Mouse (Mus musculus): ENCODE results near the gene Nebl. TPM values are rescaled to one million over a fixed set of nuclear protein-coding genes. Genes with fewer than 3 reads are reported as not detected.

Gene Nebl
- polyA plus RNA-seq, 1 experiment from 2014 or later: 5.4 TPM

GRCm38 (mm10) chr2:17531355-17532105, 199.7 kb downstream of the Nebl start:
- no peak overlapping the region for H3K4me3 ChIP-seq (replicated peaks)
- ATAC-seq: no peak
- WGBS: 93% methylated on average over 12 of the region's 12 CpGs
- H3K4me1 ChIP-seq (replicated peaks): no peaks in the 10 kb centered on the region
- H3K36me3 ChIP-seq: no peaks in the 10 kb centered on the region
- no peak overlapping the region for H3K9ac ChIP-seq (replicated peaks)
- H3K27ac ChIP-seq: no peak overlapping the region
- no peaks in the 10 kb centered on the region for H3K9me3 ChIP-seq
- H3K4me2 ChIP-seq (replicated peaks): no peak overlapping the region
- H3K27me3 ChIP-seq: no peaks in the 10 kb centered on the region

- H3K9me3 ChIP-seq: no peaks in the 10 kb centered on the region
- no peaks in the 10 kb centered on the region for H3K27me3 ChIP-seq
- H3K4me3 ChIP-seq (replicated peaks): no peak overlapping the region
- no peak overlapping the region for H3K9ac ChIP-seq (replicated peaks)
- H3K36me3 ChIP-seq: no peaks in the 10 kb centered on the region
- no peak overlapping the region for H3K4me2 ChIP-seq (replicated peaks)
- H3K4me1 ChIP-seq (replicated peaks): peaks cover 22% of the 10 kb centered on the region
- WGBS: 80% methylated on average over 5 of the region's 5 CpGs
- no peak for ATAC-seq
- H3K27ac ChIP-seq: no peak overlapping the region
Measured at GRCm38 (mm10) chr2:17525739-17526526, 205.3 kb downstream of the Nebl start.

GRCm38 (mm10) chr2:17525211-17525610, 206.1 kb downstream of the Nebl start:
- Histone ChIP-seq H3K27me3 (no peaks in the 10 kb centered on the region), H3K9ac (replicated peaks) (no peak overlapping the region), H3K4me3 (replicated peaks) (no peak overlapping the region), H3K9me3 (no peaks in the 10 kb centered on the region), H3K36me3 (no peaks in the 10 kb centered on the region), H3K4me2 (replicated peaks) (no peak overlapping the region), H3K4me1 (replicated peaks) (peaks cover 22% of the 10 kb centered on the region), H3K27ac (no peak overlapping the region)
- peak; percentile 77 for ATAC-seq
- WGBS: 38% methylated on average over 4 of the region's 4 CpGs

GRCm38 (mm10) chr2:17524205-17524978, 206.9 kb downstream of the Nebl start:
- H3K4me3 ChIP-seq (replicated peaks): no peak overlapping the region
- H3K4me2 ChIP-seq (replicated peaks): no peak overlapping the region
- H3K36me3 ChIP-seq: no peaks in the 10 kb centered on the region
- WGBS: 34% methylated on average over 10 of the region's 10 CpGs
- H3K27ac ChIP-seq: no peak overlapping the region
- no peaks in the 10 kb centered on the region for H3K27me3 ChIP-seq
- 0 out of 2 replicates have a peak, but pooled peaks have one; percentile 14 for ATAC-seq
- no peak overlapping the region for H3K9ac ChIP-seq (replicated peaks)
- H3K9me3 ChIP-seq: no peaks in the 10 kb centered on the region
- H3K4me1 ChIP-seq (replicated peaks): peaks cover 22% of the 10 kb centered on the region

GRCm38 (mm10) chr2:17523791-17524190, 207.5 kb downstream of the Nebl start:
- Histone ChIP-seq H3K36me3 (no peaks in the 10 kb centered on the region), H3K9ac (replicated peaks) (no peak overlapping the region), H3K4me3 (replicated peaks) (no peak overlapping the region), H3K4me2 (replicated peaks) (no peak overlapping the region), H3K9me3 (no peaks in the 10 kb centered on the region), H3K4me1 (replicated peaks) (peaks cover 22% of the 10 kb centered on the region), H3K27me3 (no peaks in the 10 kb centered on the region), H3K27ac (no peak overlapping the region)
- no peak for ATAC-seq
- 52% methylated on average over 4 of the region's 4 CpGs for WGBS

- no peak overlapping the region for H3K9ac ChIP-seq (replicated peaks)
- ATAC-seq: no peak
Measured at GRCm38 (mm10) chr2:17515686-17516085, 215.6 kb downstream of the Nebl start.

GRCm38 (mm10) chr2:17514765-17515164, 216.5 kb downstream of the Nebl start:
- no peak overlapping the region for H3K27ac ChIP-seq

More at GRCm38 (mm10) chr2:17515686-17516085, 215.6 kb downstream of the Nebl start:
- no peaks in the 10 kb centered on the region for H3K36me3 ChIP-seq
- H3K27me3 ChIP-seq: no peaks in the 10 kb centered on the region
- no peak overlapping the region for H3K4me3 ChIP-seq (replicated peaks)
- H3K4me2 ChIP-seq (replicated peaks): no peak overlapping the region
- no peaks in the 10 kb centered on the region for H3K9me3 ChIP-seq
- WGBS: 90% methylated on average over 2 of the region's 2 CpGs
- H3K27ac ChIP-seq: no peak overlapping the region
- H3K4me1 ChIP-seq (replicated peaks): peaks cover 12% of the 10 kb centered on the region

GRCm38 (mm10) chr2:17509942-17510341, 221.3 kb downstream of the Nebl start:
- H3K27ac ChIP-seq: no peak overlapping the region
- H3K9ac ChIP-seq (replicated peaks): no peak overlapping the region

More at GRCm38 (mm10) chr2:17514765-17515164, 216.5 kb downstream of the Nebl start:
- Histone ChIP-seq H3K27me3 (no peaks in the 10 kb centered on the region), H3K9me3 (no peaks in the 10 kb centered on the region), H3K36me3 (no peaks in the 10 kb centered on the region), H3K4me1 (replicated peaks) (peaks cover 12% of the 10 kb centered on the region), H3K9ac (replicated peaks) (no peak overlapping the region), H3K4me3 (replicated peaks) (no peak overlapping the region), H3K4me2 (replicated peaks) (peak overlapping the region; percentile 39)
- 43% methylated on average over 12 of the region's 12 CpGs for WGBS
- ATAC-seq: no peak

GRCm38 (mm10) chr2:17507362-17507761, 223.9 kb downstream of the Nebl start:
- no peak for ATAC-seq
- H3K36me3 ChIP-seq: no peaks in the 10 kb centered on the region
- no peaks in the 10 kb centered on the region for H3K4me1 ChIP-seq (replicated peaks)
- H3K4me3 ChIP-seq (replicated peaks): no peak overlapping the region
- H3K27me3 ChIP-seq: no peaks in the 10 kb centered on the region
- H3K9me3 ChIP-seq: no peaks in the 10 kb centered on the region
- H3K4me2 ChIP-seq (replicated peaks): no peak overlapping the region
- H3K27ac ChIP-seq: no peak overlapping the region
- H3K9ac ChIP-seq (replicated peaks): no peak overlapping the region
- WGBS: 79% methylated on average over 2 of the region's 2 CpGs

More at GRCm38 (mm10) chr2:17509942-17510341, 221.3 kb downstream of the Nebl start:
- 54% methylated on average over 1 of the region's 1 CpGs for WGBS
- no peak overlapping the region for H3K4me3 ChIP-seq (replicated peaks)
- no peak overlapping the region for H3K4me2 ChIP-seq (replicated peaks)
- H3K36me3 ChIP-seq: no peaks in the 10 kb centered on the region
- H3K4me1 ChIP-seq (replicated peaks): peaks cover 11% of the 10 kb centered on the region
- ATAC-seq: no peak
- H3K9me3 ChIP-seq: no peaks in the 10 kb centered on the region
- H3K27me3 ChIP-seq: no peaks in the 10 kb centered on the region

GRCm38 (mm10) chr2:17504115-17504774, 227.0 kb downstream of the Nebl start:
- 89% methylated on average over 6 of the region's 6 CpGs for WGBS
- Histone ChIP-seq H3K9me3 (no peaks in the 10 kb centered on the region), H3K4me1 (replicated peaks) (no peaks in the 10 kb centered on the region), H3K36me3 (no peaks in the 10 kb centered on the region), H3K4me3 (replicated peaks) (no peak overlapping the region), H3K9ac (replicated peaks) (no peak overlapping the region), H3K27me3 (no peaks in the 10 kb centered on the region), H3K27ac (no peak overlapping the region), H3K4me2 (replicated peaks) (no peak overlapping the region)
- no peak for ATAC-seq

GRCm38 (mm10) chr2:17501075-17501474, 230.2 kb downstream of the Nebl start:
- Histone ChIP-seq H3K4me2 (replicated peaks) (no peak overlapping the region), H3K9ac (replicated peaks) (no peak overlapping the region), H3K4me3 (replicated peaks) (no peak overlapping the region), H3K4me1 (replicated peaks) (no peaks in the 10 kb centered on the region), H3K9me3 (no peaks in the 10 kb centered on the region), H3K36me3 (no peaks in the 10 kb centered on the region), H3K27me3 (no peaks in the 10 kb centered on the region), H3K27ac (no peak overlapping the region)
- ATAC-seq: no peak
- WGBS: 92% methylated on average over 3 of the region's 3 CpGs

All from midbrain, embryonic 13.5 days (tissue).